Mouse (Mus musculus) embryonic fibroblast, embryonic 13.5 days (primary cell): ENCODE measurements at regions not wholly inside any gene's neighbourhood (a gene's known extent, or its start where the extent isn't known, plus 50 kb on each side); places are given as distances from the start of the nearest gene placed in this dataset.

Experiments
- H3K27ac ChIP-seq: 2 replicates; pipeline ENCODE4 v1.5.1; 2012; ENCODE audit warnings: low read length, control low read depth, inconsistent platforms; ENCODE audit not compliant: insufficient read depth
- H3K4me1 ChIP-seq: 2 replicates; pipeline ENCODE4 v1.6.1; 2011; ENCODE audit warnings: low read length; ENCODE audit not compliant: control insufficient read depth, insufficient read depth
- H3K4me3 ChIP-seq: 2 replicates; pipeline ENCODE4 v1.5.1; 2011; ENCODE audit warnings: mild to moderate bottlenecking, control low read depth, low read length; ENCODE audit not compliant: insufficient read depth
- CTCF ChIP-seq: IDR thresholded peaks from 2 replicates; pipeline ENCODE4 v1.5.1; 2011; ENCODE audit warnings: mild to moderate bottlenecking, control low read depth, low read length, moderate library complexity, borderline replicate concordance; ENCODE audit not compliant: insufficient read depth
- POLR2A ChIP-seq: IDR thresholded peaks from 2 replicates; pipeline ENCODE4 v1.6.1; 2011; ENCODE audit warnings: low read depth, mild to moderate bottlenecking, control low read depth, low read length, moderate library complexity

DNA sequence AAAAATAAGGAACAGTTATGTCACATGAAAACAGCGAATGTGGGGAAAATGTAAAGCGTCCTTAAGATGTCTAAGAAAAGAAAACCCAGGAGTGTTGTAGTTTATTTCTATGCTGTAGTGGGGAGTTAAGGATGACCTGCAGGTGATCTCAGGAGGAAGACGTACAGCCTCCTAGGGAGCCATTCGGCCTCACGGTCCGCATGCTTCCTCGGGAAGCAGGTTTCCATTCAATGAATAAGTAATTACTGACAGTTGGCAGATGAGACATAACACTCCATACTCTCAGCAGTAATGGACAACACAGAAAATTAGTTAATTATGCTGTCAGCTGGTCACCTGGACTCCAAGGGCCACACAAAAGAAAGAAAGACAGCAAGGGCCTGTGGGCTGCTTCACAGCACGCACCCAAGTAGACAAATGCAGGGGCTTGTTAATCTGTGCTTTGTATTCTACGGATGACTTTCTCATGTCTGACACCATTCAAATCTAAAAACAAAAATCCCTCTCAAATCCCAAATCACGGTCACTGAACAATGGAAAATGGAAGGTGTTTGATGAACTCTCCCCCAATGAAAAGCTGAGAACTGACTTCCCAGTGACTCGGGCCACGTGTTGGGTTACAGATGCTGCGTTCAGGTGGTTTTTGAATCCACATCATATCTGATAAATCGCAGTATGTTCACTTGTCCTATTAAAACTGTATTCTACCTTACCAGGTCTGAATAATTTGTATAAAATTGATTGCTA lies 193.5 kb downstream of the Gm11361 start:
- H3K4me3 ChIP-seq, result no peak overlapping the region
- no peak overlapping the region for H3K27ac ChIP-seq
- TF ChIP-seq CTCF (no peak), POLR2A (no peak)
- H3K4me1 ChIP-seq, result no peaks in the 10 kb centered on the region

DNA sequence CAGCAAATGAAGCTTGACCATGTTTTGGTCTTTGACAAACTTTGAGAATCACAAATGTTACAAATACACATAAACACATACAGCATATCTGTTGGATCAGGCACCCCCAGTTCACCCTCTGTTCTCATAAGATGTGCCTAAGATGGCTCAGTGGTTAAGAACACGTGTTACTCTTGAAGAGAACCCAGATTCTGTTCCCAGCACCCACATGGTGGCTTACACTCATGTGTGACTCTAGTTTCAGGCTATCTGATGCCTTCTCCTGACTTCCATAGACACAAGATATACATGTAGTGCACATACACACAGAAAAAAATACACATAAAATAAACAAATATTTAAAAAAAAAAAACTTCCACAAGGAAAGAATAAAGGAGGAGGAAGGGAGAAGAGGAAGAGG lies 191.7 kb downstream of the Gm11361 start:
- Histone ChIP-seq H3K4me1 (no peaks in the 10 kb centered on the region), H3K27ac (no peak overlapping the region), H3K4me3 (no peak overlapping the region)
- TF ChIP-seq CTCF (no peak), POLR2A (no peak)

DNA sequence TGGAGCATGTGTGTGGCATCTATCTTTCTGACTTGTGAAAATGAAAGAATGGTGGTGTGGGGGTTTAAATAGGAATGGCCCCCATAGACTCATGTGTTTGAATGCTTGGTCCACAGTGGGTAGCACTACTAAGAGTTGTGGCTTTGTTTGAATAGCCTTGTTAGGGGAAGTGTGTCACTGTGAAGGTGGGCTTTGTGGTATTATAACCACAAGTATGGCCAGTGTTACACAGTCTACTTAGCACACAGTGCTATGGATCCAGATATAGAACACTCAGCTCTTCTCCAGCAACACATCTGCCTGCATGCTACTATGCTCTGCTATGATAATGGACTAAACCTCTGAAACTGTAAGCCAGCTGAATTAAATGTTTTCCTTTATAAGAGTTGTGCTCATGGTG lies 184.9 kb downstream of the Gm11361 start:
- TF ChIP-seq CTCF, result no peak
- no peak for TF ChIP-seq POLR2A
- Histone ChIP-seq H3K4me3 (no peak overlapping the region), H3K4me1 (no peaks in the 10 kb centered on the region), H3K27ac (no peak overlapping the region)

DNA sequence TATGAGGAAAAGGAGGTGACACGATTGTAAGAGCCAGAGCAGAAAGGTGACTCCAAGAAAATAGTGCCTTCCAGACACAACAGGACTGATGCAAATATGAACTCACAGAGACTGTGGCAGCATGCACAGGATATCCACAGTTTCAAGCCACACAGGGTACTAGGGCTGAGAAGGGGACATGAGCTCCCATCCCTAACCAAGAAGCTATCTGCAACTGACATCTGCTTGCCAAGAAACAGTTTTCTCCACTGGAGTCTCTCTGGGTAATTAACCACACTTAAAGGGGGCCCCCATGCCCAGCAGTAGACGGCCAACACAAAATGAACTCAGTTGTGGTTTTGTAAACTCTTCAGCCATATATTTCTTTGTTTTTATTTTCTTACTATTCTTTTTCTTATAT lies 176.1 kb downstream of the Gm11361 start:
- H3K27ac ChIP-seq, result no peak overlapping the region
- TF ChIP-seq CTCF (no peak), POLR2A (no peak)
- no peaks in the 10 kb centered on the region for H3K4me1 ChIP-seq
- H3K4me3 ChIP-seq, result no peak overlapping the region

DNA sequence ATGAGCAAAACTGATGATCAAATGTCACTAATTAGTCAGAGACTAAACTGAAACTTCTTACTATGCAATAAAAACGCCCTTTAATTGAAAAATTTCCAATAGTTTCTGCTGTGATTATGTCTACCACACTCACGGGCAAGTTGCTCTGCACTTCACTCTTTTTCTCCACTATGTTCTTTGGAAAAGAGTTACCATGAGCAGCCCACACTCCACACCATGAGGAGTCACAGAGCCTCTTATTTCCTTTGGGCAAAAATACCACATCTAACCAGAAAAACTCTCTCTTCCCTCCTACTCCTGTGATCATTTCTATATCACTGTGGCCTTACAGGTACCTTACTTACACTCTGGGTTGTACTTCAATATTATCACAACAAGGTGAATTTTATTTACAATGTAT lies 174.7 kb downstream of the Gm11361 start:
- Histone ChIP-seq H3K4me3 (no peak overlapping the region), H3K4me1 (no peaks in the 10 kb centered on the region), H3K27ac (no peak overlapping the region; the same call in 1 of the 2 replicates)
- TF ChIP-seq POLR2A (no peak), CTCF (no peak)

DNA sequence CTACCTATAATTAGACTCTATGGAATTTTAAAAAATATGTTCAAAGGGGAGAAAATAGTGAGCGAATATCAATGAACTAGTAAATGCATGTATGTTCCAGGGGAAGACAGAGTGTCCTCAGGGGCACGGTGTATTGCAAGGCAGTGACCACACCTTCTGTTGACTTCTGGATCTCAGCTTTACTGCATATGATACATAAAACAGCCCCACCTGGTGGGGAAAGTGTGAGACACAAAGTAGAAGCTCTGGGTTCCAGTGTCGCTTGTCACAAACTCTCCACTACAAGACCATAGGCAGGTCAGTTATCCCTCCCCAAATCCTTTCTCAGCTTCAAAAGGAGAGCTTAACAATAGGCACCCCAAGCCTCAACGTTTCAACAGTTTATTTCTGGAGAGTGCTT lies 168.8 kb downstream of the Gm11361 start:
- Histone ChIP-seq H3K4me3 (no peak overlapping the region), H3K4me1 (no peaks in the 10 kb centered on the region), H3K27ac (no peak overlapping the region)
- TF ChIP-seq POLR2A (no peak), CTCF (no peak)

DNA sequence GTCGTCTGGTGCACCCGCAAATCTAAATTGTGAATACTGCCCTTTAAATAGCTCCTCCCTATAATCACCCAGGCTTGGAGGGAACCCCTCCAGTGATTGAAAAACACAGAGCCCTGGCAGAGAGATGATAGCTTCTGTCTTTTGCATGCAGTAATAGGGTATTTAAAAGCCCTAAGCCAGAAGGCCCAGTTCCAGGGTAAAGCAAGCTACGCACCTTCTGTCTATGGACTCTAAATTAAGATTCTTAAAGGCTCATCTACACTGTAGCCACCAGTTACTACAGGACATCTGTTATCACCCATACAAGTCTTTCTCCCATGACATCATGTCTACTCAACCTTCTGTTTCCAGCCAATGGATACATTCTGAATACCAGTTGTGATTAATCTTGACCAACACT lies 167.8 kb downstream of the Gm11361 start:
- Histone ChIP-seq H3K27ac (no peak overlapping the region), H3K4me1 (no peaks in the 10 kb centered on the region), H3K4me3 (no peak overlapping the region)
- TF ChIP-seq CTCF (no peak), POLR2A (no peak)

DNA sequence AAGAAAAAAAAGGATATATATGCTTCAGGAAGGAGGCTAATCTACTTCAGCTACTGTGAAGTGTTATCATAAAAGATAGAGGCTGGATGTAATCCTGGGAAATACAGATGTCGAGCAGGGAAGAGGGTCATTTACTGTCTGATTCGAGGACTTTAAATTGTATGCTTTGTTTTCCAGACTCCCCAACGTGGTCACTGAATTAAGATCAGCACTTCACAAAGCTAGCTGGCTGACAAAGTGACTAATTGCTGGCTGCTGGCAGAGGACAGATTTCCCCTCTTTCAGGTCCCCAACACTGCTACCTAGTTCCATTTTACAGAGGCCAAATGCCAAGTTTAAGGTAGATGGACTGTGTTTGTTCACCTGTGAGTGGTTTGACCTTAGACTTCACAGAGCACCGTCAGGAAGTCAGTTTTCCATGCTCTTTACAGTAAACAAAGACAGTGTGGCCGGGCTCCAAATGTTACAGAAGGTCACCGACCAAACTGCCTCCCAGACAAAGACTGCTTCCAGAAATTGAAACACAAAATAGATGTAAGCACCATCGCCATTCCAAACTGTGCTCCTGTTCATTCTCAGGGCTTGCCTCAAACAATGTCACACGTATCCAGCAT lies 167.2 kb downstream of the Gm11361 start:
- no peak for TF ChIP-seq CTCF
- H3K4me1 ChIP-seq, result no peaks in the 10 kb centered on the region
- H3K4me3 ChIP-seq, result no peak overlapping the region
- no peak overlapping the region for H3K27ac ChIP-seq

DNA sequence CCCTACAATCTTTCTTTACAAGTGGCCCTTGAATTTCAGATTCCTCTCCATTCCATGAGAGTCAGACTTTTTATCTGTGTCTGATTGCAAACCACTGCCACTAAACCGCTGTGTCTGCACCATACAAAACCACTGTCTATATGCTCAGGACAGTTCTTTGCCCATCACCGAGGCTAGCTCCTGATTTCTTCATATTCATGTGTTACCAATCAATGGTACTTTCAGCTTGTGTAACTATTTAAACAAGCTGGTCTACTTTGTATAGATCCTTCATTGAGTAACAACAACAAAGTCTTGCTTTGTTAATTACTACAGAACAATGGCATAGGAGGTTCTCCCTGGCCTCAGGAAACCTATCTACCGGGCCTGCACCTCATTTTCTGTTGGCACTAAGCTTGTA lies 164.0 kb downstream of the Gm11361 start:
- Histone ChIP-seq H3K27ac (no peak overlapping the region), H3K4me1 (peaks cover 10% of the 10 kb centered on the region), H3K4me3 (no peak overlapping the region)
- TF ChIP-seq POLR2A, result no peak
- TF ChIP-seq CTCF, result no peak

DNA sequence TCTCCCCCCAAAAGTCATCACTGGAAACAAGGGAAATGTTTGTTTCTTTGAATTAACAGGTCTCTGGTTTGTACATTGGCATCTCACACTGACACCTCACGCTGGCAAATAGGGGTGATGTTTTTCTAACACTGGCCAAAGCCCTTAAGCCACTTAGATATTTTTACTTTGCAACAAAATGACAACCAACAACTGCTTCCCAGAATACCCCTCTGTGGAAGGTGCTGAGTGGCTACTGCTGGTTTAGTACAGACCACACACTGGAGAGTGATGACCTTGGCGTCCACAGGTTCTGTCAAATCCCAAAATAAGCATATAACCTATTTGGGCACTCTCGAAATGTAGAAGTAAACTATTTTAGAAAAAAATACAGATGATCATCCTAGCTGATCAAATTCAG lies 163.3 kb downstream of the Gm11361 start:
- TF ChIP-seq POLR2A (no peak), CTCF (no peak)
- Histone ChIP-seq H3K27ac (no peak overlapping the region), H3K4me1 (peaks cover 12% of the 10 kb centered on the region), H3K4me3 (no peak overlapping the region)
